Mouse (Mus musculus): ENCODE measurements at regions not wholly inside any gene's neighbourhood (a gene's known extent, or its start where the extent isn't known, plus 50 kb on each side); places are given as distances from the start of the nearest gene placed in this dataset.

GRCm38 (mm10) chr2:51466003-51466402 lies 161.3 kb upstream of the Tas2r134 start:
- TF ChIP-seq GATA4 (IDR thresholded peaks at IDR 0.05; ENCODE audit: insufficient replicate concordance, low read length), result no peak

- TF ChIP-seq GATA4 (IDR thresholded peaks at IDR 0.05; ENCODE audit: insufficient replicate concordance, low read length), result no peak
These were observed 161.7 kb upstream of the Tas2r134 start for GRCm38 (mm10) chr2:51465576-51465975.

GRCm38 (mm10) chr2:51464356-51464755 lies 163.0 kb upstream of the Tas2r134 start:
- TF ChIP-seq GATA4 (IDR thresholded peaks at IDR 0.05; ENCODE audit: insufficient replicate concordance, low read length), result no peak

- TF ChIP-seq GATA4 (IDR thresholded peaks at IDR 0.05; ENCODE audit: insufficient replicate concordance, low read length), result no peak
These were observed 166.4 kb upstream of the Tas2r134 start for GRCm38 (mm10) chr2:51460896-51461295.

GRCm38 (mm10) chr2:51459486-51459885 lies 167.8 kb upstream of the Tas2r134 start:
- TF ChIP-seq GATA4 (IDR thresholded peaks at IDR 0.05; ENCODE audit: insufficient replicate concordance, low read length), result no peak

GRCm38 (mm10) chr2:51457717-51458116 lies 169.6 kb upstream of the Tas2r134 start:
- TF ChIP-seq GATA4 (IDR thresholded peaks at IDR 0.05; ENCODE audit: insufficient replicate concordance, low read length), result no peak

GRCm38 (mm10) chr2:51452816-51453215 lies 174.5 kb upstream of the Tas2r134 start:
- TF ChIP-seq GATA4 (IDR thresholded peaks at IDR 0.05; ENCODE audit: insufficient replicate concordance, low read length), result no peak

- no peak for TF ChIP-seq GATA4 (IDR thresholded peaks at IDR 0.05; ENCODE audit: insufficient replicate concordance, low read length)
These were observed 179.2 kb upstream of the Tas2r134 start for GRCm38 (mm10) chr2:51448121-51448520.

GRCm38 (mm10) chr2:51447616-51448015 lies 179.7 kb upstream of the Tas2r134 start:
- TF ChIP-seq GATA4 (IDR thresholded peaks at IDR 0.05; ENCODE audit: insufficient replicate concordance, low read length), result no peak

- no peak for TF ChIP-seq GATA4 (IDR thresholded peaks at IDR 0.05; ENCODE audit: insufficient replicate concordance, low read length)
These were observed 182.8 kb upstream of the Tas2r134 start for GRCm38 (mm10) chr2:51444386-51445080.

- no peak for TF ChIP-seq GATA4 (IDR thresholded peaks at IDR 0.05; ENCODE audit: insufficient replicate concordance, low read length)
These were observed 183.4 kb upstream of the Tas2r134 start for GRCm38 (mm10) chr2:51443946-51444345.

- TF ChIP-seq GATA4 (IDR thresholded peaks at IDR 0.05; ENCODE audit: insufficient replicate concordance, low read length), result no peak
These were observed 188.3 kb upstream of the Tas2r134 start for GRCm38 (mm10) chr2:51439047-51439446.

GRCm38 (mm10) chr2:51436590-51436989 lies 190.7 kb upstream of the Tas2r134 start:
- TF ChIP-seq GATA4 (IDR thresholded peaks at IDR 0.05; ENCODE audit: insufficient replicate concordance, low read length), result no peak

GRCm38 (mm10) chr2:51431564-51431963 lies 195.7 kb upstream of the Tas2r134 start:
- TF ChIP-seq GATA4 (IDR thresholded peaks at IDR 0.05; ENCODE audit: insufficient replicate concordance, low read length), result no peak

GRCm38 (mm10) chr2:51429716-51430115 lies 197.6 kb upstream of the Tas2r134 start:
- TF ChIP-seq GATA4 (IDR thresholded peaks at IDR 0.05; ENCODE audit: insufficient replicate concordance, low read length), result peak; percentile 52; the same call in 1 of the 2 replicates

- TF ChIP-seq GATA4 (IDR thresholded peaks at IDR 0.05; ENCODE audit: insufficient replicate concordance, low read length), result no peak
These were observed 204.9 kb upstream of the Tas2r134 start for GRCm38 (mm10) chr2:51422442-51422841.
